Mouse (Mus musculus): Measurements from ENCODE around the gene Gm8947.
"Not testable (repeated sequence)": the region's sequence is repeated elsewhere in the genome, so short reads cannot be mapped to it uniquely, and the experiment has no call there.

The Gm8947 gene

GRCm38 (mm10) chr1:151192075-151192474, at the start of gene Gm8947:
Gm8947 (plus strand) TSS chr1:151192376.
- DNase-seq (ENCODE audit: low spot score) = not testable (repeated sequence)

- no peak for DNase-seq (ENCODE audit: low spot score)
Measured at GRCm38 (mm10) chr1:151144471-151145146, 47.6 kb upstream of the Gm8947 start.

DNA sequence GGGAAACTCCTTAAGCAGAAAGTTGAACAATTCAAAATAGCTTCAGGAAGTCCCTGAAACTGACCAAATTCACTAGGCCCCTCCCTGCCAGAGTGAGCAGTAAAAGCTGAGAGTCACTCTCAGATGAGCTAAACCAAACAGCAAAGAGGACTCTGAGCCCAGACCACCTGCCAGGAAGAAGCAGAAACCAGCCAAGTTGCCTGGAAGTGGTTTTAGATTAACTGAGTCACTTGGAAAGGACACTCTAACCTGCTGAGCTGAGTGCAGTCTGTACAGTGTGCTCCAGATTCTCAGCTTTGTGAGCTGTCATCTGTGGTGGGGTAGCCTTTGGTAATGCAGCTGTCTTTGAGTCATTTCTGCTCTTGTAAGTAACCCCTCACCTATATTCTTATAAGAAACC, 44.4 kb upstream of the Gm8947 start:
- no peak for DNase-seq (ENCODE audit: low spot score)

GRCm38 (mm10) chr1:151150211-151150610, 42.0 kb upstream of the Gm8947 start:
- no peak for DNase-seq (ENCODE audit: low spot score)

- no peak for DNase-seq (ENCODE audit: low spot score)
Measured at GRCm38 (mm10) chr1:151151089-151151488, 41.1 kb upstream of the Gm8947 start.

DNA sequence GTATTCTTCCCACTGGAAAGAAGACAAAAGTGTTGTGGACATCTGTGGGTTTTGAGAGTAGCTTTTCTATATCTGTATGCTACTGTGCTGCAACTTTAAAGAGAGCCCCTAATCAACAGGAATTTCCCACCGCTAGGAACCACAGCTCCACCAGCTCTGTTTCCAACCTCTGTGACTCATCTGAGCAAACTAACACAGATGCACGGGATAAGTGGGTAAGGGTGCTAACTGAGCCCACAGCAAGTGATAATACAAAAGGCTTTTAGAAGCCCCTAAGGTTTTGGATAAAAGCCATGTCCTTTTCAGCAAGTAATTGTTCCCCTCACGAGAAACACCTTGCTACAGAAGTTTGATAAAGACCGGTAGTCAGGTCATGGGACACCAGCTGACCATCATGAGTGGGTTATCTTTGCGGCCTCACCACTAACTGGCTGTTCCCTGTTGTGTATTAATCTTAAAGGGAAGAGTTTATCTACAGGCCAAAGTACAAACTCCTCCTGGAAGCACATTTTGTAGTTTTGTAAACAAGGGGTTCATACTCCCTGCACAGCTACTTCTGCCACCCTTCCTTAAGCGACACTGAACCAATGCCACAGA, 39.0 kb upstream of the Gm8947 start:
- no peak for DNase-seq (ENCODE audit: low spot score)

- not testable (repeated sequence) for DNase-seq (ENCODE audit: low spot score)
Measured at GRCm38 (mm10) chr1:151154131-151154530, 38.0 kb upstream of the Gm8947 start.

- no peak for DNase-seq (ENCODE audit: low spot score)
Measured at GRCm38 (mm10) chr1:151156129-151156528, 36.0 kb upstream of the Gm8947 start.

GRCm38 (mm10) chr1:151156777-151157632, 35.2 kb upstream of the Gm8947 start:
- no peak for DNase-seq (ENCODE audit: low spot score)

DNA sequence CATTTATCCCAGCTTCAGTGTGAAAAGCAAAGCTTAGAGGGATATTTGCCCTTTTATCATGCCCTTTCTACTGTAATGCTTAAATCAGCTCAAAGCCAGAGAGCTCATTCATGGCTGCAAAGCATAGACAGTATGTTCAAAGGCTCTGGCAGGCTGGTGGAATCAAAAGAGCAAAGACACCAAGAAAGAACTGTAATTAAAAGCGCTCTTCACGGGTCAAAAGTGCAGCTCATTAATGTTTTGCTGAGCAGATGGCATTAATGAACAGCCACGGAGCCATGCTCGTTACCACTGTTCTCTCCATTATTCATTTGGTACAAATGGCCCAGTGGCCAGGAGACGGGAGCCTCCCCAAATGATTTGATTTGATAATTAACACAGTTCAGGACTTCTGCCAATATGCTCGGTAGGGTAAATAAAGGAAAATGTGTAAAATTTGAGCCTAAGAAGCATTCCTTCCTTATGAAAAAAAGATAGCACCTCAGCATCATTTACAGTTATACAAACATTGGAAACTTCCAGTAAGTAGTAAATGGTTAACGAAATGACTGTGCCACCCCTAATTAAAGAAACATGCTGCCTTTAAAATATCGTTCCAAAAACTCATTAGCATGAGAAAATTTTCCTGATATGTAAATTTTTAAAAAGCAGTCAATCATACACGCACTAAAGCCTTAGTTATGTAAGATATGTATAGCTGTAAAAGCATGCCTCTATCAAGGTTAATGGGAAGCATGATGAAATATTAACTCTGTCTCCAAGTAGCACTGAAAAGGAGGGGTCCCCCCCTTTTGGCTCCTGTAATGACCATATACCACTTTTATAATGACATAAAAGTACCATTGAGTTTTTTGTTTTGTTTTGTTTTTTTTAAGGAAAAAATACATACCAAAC, 34.0 kb upstream of the Gm8947 start:
- DNase-seq (ENCODE audit: low spot score) = peak; percentile 42

DNA sequence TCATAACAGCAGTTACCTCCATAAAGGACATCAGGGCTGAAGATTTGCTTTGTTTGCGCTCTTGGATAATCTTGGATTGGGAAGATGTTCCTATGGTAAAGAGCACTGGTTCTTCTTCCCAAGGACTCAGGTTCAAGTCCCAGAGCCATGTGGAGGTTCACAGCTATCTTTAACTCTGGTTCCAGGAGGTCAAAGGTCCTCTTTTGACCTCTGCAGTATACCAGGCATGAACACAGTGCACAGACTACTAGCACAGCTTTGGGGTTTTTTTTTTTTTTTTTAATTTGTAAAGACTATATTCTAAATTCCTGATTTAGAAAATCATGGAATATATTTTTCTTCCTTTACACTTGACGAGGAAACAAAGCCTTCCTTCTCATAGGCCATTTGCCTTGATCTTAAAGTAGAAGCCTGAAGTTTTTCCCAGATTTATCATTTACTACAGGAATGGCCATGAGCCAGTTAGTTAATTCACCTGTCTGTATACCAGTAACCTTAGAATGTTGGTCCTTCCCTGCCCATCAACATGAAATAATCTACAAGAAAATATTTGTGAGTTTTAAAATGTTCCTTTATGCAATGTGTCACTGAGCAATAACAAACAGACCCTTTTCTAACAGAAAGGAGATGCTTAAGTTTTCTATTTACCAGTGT, 33.2 kb upstream of the Gm8947 start:
- no peak for DNase-seq (ENCODE audit: low spot score)

DNA sequence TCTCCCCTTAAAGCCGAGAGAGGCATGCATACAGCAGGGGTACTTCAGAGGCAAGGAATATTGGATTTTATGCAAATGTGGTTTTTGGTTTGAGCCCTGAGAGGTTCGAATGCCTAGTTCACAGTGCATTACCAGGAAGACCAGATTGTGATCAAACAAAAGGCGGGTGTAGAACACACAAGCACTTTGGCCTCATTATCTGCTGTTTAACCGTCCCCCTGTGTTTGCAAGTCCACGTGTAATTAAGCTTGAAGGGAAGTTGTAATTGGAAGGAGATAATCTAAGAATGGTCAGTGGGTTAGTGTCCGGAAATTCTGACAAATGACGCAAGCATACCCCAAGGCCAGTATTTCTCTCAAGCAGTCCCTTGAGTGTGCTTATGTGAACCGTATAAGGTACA, 26.1 kb upstream of the Gm8947 start:
- DNase-seq (ENCODE audit: low spot score) = peak; percentile 20

GRCm38 (mm10) chr1:151167297-151168047, 24.7 kb upstream of the Gm8947 start:
- DNase-seq (ENCODE audit: low spot score) = peak; percentile 24

- no peak for DNase-seq (ENCODE audit: low spot score)
Measured at GRCm38 (mm10) chr1:151168637-151169036, 23.5 kb upstream of the Gm8947 start.

DNA sequence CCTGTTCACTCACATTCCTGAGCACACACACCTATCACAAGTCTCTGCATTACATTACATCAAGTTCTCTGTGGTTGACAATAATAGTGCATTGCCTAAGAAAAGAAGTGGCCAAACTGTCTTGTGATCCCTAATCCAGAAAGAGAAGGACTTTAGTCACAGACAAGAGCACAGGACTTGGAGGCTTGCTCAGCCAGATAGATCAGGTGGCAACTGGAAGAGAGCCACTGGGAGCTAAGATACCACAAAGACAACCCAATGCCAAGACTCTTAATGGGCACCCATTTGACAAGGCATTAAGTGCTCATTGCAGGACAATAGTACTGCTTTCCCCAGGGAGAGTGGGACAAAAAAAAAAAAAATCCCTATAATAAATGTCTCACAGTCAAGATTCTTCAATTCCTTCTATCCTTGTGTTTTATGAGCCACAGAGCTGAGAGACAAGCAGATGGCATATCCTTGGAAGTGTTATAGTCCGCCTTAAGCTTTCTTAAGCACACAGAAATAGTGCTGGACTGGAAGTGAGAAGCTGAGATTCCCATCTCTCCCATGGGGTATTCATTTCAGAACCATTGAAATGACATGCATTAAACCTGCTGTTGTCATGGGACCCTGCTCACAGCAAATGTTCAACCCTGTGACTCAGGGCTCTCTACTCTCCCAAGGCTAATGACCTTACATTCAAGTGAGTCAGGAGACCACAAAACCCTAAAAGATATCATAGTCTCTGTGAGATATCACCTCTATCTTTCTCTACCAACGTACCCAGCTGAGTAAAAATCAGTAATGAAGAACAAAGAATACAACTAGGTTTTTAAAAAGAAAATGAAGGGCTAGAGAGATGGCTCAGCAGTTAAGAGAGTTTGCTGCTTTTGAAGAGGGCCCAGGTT, 20.4 kb upstream of the Gm8947 start:
- no peak for DNase-seq (ENCODE audit: low spot score)

GRCm38 (mm10) chr1:151177030-151177936, 14.9 kb upstream of the Gm8947 start:
- DNase-seq (ENCODE audit: low spot score) = peak; percentile 77

DNA sequence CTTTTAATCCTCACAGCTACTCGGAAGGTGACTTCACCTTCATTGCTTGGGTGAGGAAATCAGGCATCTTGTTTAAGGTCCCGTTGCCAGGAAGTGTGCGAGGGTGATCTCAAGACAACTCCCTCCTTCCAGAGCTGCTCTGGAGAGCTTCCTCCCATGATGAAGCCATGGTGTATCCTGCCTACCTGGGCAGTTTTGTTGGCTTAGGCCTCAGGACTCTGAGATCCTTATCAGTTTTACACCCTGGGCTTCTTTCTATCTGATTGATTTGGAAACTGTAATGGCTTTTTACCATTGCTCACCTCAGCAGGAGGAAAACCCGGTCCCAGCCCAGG, 14.3 kb upstream of the Gm8947 start:
- no peak for DNase-seq (ENCODE audit: low spot score)

DNA sequence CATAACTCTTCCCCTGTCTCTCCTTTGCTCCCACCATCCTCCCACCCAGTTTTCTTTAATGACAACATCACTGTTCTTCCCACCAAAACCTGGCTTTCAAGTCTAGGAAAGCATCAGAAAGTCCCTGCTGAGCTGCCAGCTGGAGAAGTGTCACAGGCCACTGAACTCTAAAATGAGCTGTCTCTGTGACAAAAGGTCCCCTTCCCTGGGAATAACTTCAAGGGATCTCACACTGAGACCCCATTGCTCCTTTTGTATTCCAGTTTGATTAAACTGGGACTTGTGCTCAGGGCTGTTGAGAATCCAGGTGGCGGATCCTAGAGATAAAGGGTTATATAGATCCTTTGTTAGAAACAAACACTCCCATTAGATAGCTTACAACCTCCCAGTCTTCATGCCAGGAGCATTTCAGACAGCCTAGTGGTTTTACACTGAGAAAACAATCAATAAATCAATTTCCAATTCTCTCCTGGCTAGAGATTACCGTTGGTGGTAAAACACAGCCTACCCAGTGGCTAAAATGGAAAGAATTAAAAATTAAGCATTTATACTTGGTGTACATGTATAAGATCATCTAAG, 13.6 kb upstream of the Gm8947 start:
- DNase-seq (ENCODE audit: low spot score) = peak; percentile 61

Data from embryo, embryonic 10.5 days (tissue).